In the genomic region with DNA sequence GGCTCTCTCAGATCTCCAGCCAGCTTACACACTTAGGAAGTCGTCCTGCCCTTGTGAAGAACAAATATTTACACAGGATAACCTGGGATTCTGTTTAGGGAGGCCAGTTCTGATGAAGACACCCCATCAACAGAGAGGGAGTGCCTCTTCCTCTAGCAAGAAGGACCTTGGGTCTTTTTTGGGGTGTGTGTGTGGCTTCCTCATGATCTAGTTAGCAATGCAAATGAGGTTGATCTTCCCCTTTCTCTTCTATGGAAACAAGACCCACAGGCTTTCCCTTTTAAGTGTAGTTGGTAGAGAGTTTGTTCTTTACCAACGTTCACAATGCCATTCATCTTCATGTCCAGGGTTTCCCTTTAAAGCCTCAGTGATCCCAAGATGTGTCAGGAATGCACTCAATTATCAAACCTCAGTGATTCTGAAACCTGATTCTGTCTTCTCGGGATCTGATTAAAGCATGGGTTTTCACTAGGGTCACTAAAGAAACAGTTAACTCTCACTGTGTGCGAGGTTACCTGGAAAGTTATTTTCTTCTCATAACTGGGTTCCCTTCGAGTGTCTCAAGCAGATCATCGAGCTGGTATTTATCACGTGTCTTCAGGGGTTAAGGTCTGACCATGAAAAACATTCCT, we compare ENCODE assay signal across 42 mouse cellular contexts. TPM values are rescaled to one million over a fixed set of nuclear protein-coding genes. Genes with fewer than 3 reads are reported as not detected.
DNase-seq lines count a peak whose midpoint lies in the region; ATAC-seq and TF ChIP-seq lines count a peak whose summit lies in the region.
"Had no signal": no experiment of that assay in that cellular context is flagged by ENCODE, and none has a peak within 500 bp of the region (broad histone marks: within the 10 kb centered on the region; RNA-seq: fewer than 3 reads in every experiment).

No protein-coding gene starts in this region.

- peaks cover 29% of the 10 kb centered on the region for H3K4me1 ChIP-seq in kidney, embryonic 15.5 days
- H3K4me1 ChIP-seq in MEL (ENCODE audit: control insufficient read depth in 1 of 2, insufficient read depth in 2 of 2, low read length in 2 of 2): no peaks in the 10 kb centered on the region
- H3K4me1 ChIP-seq: heart, embryonic 13.5 days; hindbrain, embryonic 15.5 days; liver, embryonic 12.5 days; megakaryocyte, embryonic 14.5 days; midbrain, embryonic 12.5 days; neural tube, embryonic 12.5 days had no signal

- H3K4me3 ChIP-seq in kidney, embryonic 15.5 days (replicated peaks): no peak overlapping the region
- no peak overlapping the region for H3K4me3 ChIP-seq in MEL (ENCODE audit: control insufficient read depth in 1 of 2, insufficient read depth in 1 of 2, low read depth in 2 of 2, low read length in 2 of 2)
- H3K4me3 ChIP-seq: erythroblast, embryonic 14.5 days; heart, embryonic 13.5 days; hindbrain, embryonic 15.5 days; liver, embryonic 12.5 days; megakaryocyte, embryonic 14.5 days; midbrain, embryonic 12.5 days; myocyte; neural tube, embryonic 12.5 days had no signal

- TF ChIP-seq EP300 in MEL (IDR thresholded peaks at IDR 0.05; ENCODE audit: low read depth in 1 of 2, low read length in 2 of 2): no peak

- no peaks in the 10 kb centered on the region for H3K79me2 ChIP-seq in MEL (ENCODE audit: control insufficient read depth, insufficient read depth, low read length, poor library complexity)

- H3K9me3 ChIP-seq in kidney, embryonic 15.5 days (replicated peaks): no peaks in the 10 kb centered on the region
- H3K9me3 ChIP-seq in MEL (replicated peaks; ENCODE audit: insufficient read depth, low read length): no peaks in the 10 kb centered on the region
- H3K9me3 ChIP-seq: heart, embryonic 13.5 days; hindbrain, embryonic 15.5 days; liver, embryonic 12.5 days; midbrain, embryonic 12.5 days; neural tube, embryonic 12.5 days had no signal

- H3K36me3 ChIP-seq in kidney, embryonic 15.5 days: no peaks in the 10 kb centered on the region
- H3K36me3 ChIP-seq in MEL (ENCODE audit: control insufficient read depth in 1 of 2, insufficient read depth in 2 of 2, low read length in 2 of 2): no peaks in the 10 kb centered on the region
- H3K36me3 ChIP-seq: heart, embryonic 13.5 days; hindbrain, embryonic 15.5 days; liver, embryonic 12.5 days; midbrain, embryonic 12.5 days; neural tube, embryonic 12.5 days had no signal

- H3K27ac ChIP-seq in kidney, embryonic 15.5 days: peak overlapping the region; percentile 75
- no peak overlapping the region for H3K27ac ChIP-seq in MEL (ENCODE audit: control insufficient read depth, low read depth, low read length)
- H3K27ac ChIP-seq: heart, embryonic 13.5 days; hindbrain, embryonic 15.5 days; liver, embryonic 12.5 days; midbrain, embryonic 12.5 days; neural tube, embryonic 12.5 days; stomach, postnatal 0 days had no signal

- H3K27me3 ChIP-seq in kidney, embryonic 15.5 days: no peaks in the 10 kb centered on the region
- peaks cover 2 to 7% of the 10 kb centered on the region in 2 experiments for H3K27me3 ChIP-seq in MEL (ENCODE audit: control insufficient read depth in 1 of 2, insufficient read depth in 2 of 2, low read length in 2 of 2)
- H3K27me3 ChIP-seq: heart, embryonic 13.5 days; hindbrain, embryonic 15.5 days; liver, embryonic 12.5 days; megakaryocyte, embryonic 14.5 days; midbrain, embryonic 12.5 days; neural tube, embryonic 12.5 days had no signal

- H3K9ac ChIP-seq in kidney, embryonic 15.5 days: no peak overlapping the region
- no peak overlapping the region for H3K9ac ChIP-seq in MEL (ENCODE audit: control insufficient read depth, low read depth, low read length, poor library complexity, severe bottlenecking)
- H3K9ac ChIP-seq: forebrain, postnatal 0 days; heart, embryonic 13.5 days; hindbrain, embryonic 15.5 days; liver, embryonic 12.5 days; liver, postnatal 0 days; midbrain, embryonic 12.5 days; neural tube, embryonic 12.5 days had no signal

- DNase-seq in kidney, postnatal 14 days: no peak
- DNase-seq in A20 (ENCODE audit: low read depth, low spot score): peak; percentile 65
- peak; percentile 27 for DNase-seq in MEL (ENCODE audit: low read depth, low spot score)
- no peak for DNase-seq in thymus, postnatal 14 days
- no peak for DNase-seq in cerebellum, postnatal 14 days
- DNase-seq: adrenal gland, postnatal 14 days; cerebellum, adult 11 months; cerebellum, adult 9-10 months; forebrain, postnatal 0 days; heart, postnatal 10 days; left cerebral cortex, postnatal 4 days; liver, postnatal 0 days; lung, postnatal 36 days; right cerebral cortex, postnatal 4 days; thymus, adult 18-20 months; thymus, postnatal 4 days had no signal

- TF ChIP-seq POLR2A in MEL (IDR thresholded peaks at IDR 0.05; ENCODE audit: control insufficient read depth in 1 of 2, insufficient read depth in 1 of 2, low read depth in 1 of 2, low read length in 2 of 2, poor library complexity in 1 of 2): no peak

- no peak for TF ChIP-seq CTCF in MEL (IDR thresholded peaks at IDR 0.05 in 2 of 3, conservative IDR thresholded peaks at IDR 0.05 in 1 of 3; ENCODE audit: control insufficient read depth in 1 of 3, insufficient read depth in 1 of 3, low read depth in 2 of 3, low read length in 3 of 3, poor library complexity in 1 of 3, severe bottlenecking in 1 of 3)

- no peak overlapping the region for H3K4me2 ChIP-seq in kidney, embryonic 15.5 days
- H3K4me2 ChIP-seq: heart, embryonic 13.5 days; hindbrain, embryonic 15.5 days; liver, embryonic 12.5 days; midbrain, embryonic 12.5 days; neural tube, embryonic 12.5 days had no signal

- no peak for TF ChIP-seq RAD21 in MEL (IDR thresholded peaks at IDR 0.05; ENCODE audit: low read depth, low read length)

- 19% methylated on average over 7 of the region's 7 CpGs for WGBS in kidney, embryonic 15.5 days

- ATAC-seq in kidney, embryonic 15.5 days (replicated peaks; ENCODE audit: low FRiP score): peak; percentile 65
- ATAC-seq in neutrophil, adult 5-6 weeks (ENCODE audit: extremely low read depth, insufficient number of reproducible peaks, low FRiP score, poor library complexity, severe bottlenecking): peak; percentile 33; the same call in 1 of the 2 replicates
- ATAC-seq: forebrain, postnatal 0 days; liver, embryonic 12.5 days; liver, postnatal 0 days had no signal

TF ChIP-seq in MEL, 35 proteins besides CTCF, POLR2A, EP300 and RAD21:
- TF ChIP-seq E2F4 (IDR thresholded peaks at IDR 0.05; ENCODE audit: borderline replicate concordance, low read depth, low read length) (no peak), MAFK (IDR thresholded peaks at IDR 0.05; ENCODE audit: borderline replicate concordance, low read depth, low read length) (no peak)

RNA-seq across cellular contexts. Expression of gene Gm11060, which starts 29.0 kb away (rescaled TPM):
- polyA plus RNA-seq in kidney, embryonic 15.5 days (2015; fragmentation: Nextera tagmentation; extraction: Ambion mirVana): not detected in 2 replicates
- not detected in 2 replicates for total RNA-seq in MEL (2012; rRNA removed)
- not detected for polyA plus RNA-seq in MEL (2012; ENCODE audit: insufficient read depth in 1 of 2, insufficient read length in 2 of 2, low read depth in 1 of 2, low replicate concordance in 2 of 2, missing spikeins in 1 of 2)
- total RNA-seq in neutrophil, adult 5-6 weeks (2017): not detected in 2 replicates
- total RNA-seq: adrenal gland, postnatal 14 days; ES-E14; forebrain, postnatal 0 days; gastrocnemius, adult 8-10 months; gastrocnemius, postnatal 4 days; heart, adult 8-10 months; heart, postnatal 10 days; hematopoietic stem cell, adult 5-6 weeks; layer of hippocampus, adult 8-10 months; layer of hippocampus, postnatal 25 days; left cerebral cortex, adult 8-10 months; left cerebral cortex, postnatal 4 days; midbrain, postnatal 0 days had no signal
- polyA plus RNA-seq: cortical plate, adult 2 months; embryonic facial prominence, embryonic 14.5 days; erythroblast, embryonic 14.5 days; forebrain, embryonic 11.5 days; forebrain, postnatal 0 days; heart, embryonic 13.5 days; hindbrain, embryonic 15.5 days; intestine, embryonic 14.5 days; limb, embryonic 14.5 days; liver, embryonic 12.5 days; liver, postnatal 0 days; lung, embryonic 16.5 days; midbrain, embryonic 12.5 days; midbrain, postnatal 0 days; myocyte; neural tube, embryonic 12.5 days; stomach, postnatal 0 days had no signal

RNA-seq across cellular contexts. Expression of gene Eif3m, which starts 46.0 kb away (rescaled TPM):
- polyA plus RNA-seq in kidney, embryonic 15.5 days (2015; fragmentation: Nextera tagmentation; extraction: Ambion mirVana): 338 and 372 TPM in 2 replicates
- 321 and 341 TPM in 2 replicates for total RNA-seq in MEL (2012; rRNA removed)
- polyA plus RNA-seq in MEL (2012; ENCODE audit: insufficient read depth in 1 of 2, insufficient read length in 2 of 2, low read depth in 1 of 2, low replicate concordance in 2 of 2, missing spikeins in 1 of 2): 100 to 1,000 TPM in 1 of 2 experiments, not detected in 1; 172 TPM
- 93.9 and 103 TPM in 2 replicates for total RNA-seq in neutrophil, adult 5-6 weeks (2017)

Comparison
In these comparisons a context has a peak if more than half of its experiments do, and no peak if none do; other contexts are left out.
1. DNase-seq: peak in A20 (single experiment) and MEL (single experiment); none in kidney, postnatal 14 days (single experiment), thymus, postnatal 14 days (single experiment) and cerebellum, postnatal 14 days (0 of 2).